Mouse (Mus musculus) lung, embryonic 15.5 days (tissue): Measurements from ENCODE around the gene St14. TPM values are rescaled to one million over a fixed set of nuclear protein-coding genes. Genes with fewer than 3 reads are reported as not detected.
A peak's percentile ranks its signal among the peaks of the same experiment; 100 is the strongest.

Experiments
- ATAC-seq: fragments of 200-750 bp; cut with Nextera tagmentation; 2 replicates; pipeline ENCODE4 v1.8.0; 2017; ENCODE audit warnings: moderate number of reproducible peaks, borderline replicate concordance; ENCODE audit not compliant: low FRiP score, low TSS enrichment; ENCODE audit errors: extremely low read depth
- H3K27ac ChIP-seq: fragments of 300-500 bp; sonication (generic); 2 replicates; pipeline ENCODE4 v1.5.1; 2015; ENCODE audit warnings: moderate library complexity, mild to moderate bottlenecking, inconsistent platforms
- H3K27me3 ChIP-seq: fragments of 300-500 bp; sonication (generic); 2 replicates; pipeline ENCODE4 v1.6.1; 2015; ENCODE audit warnings: inconsistent platforms
- H3K36me3 ChIP-seq: fragments of 300-500 bp; sonication (generic); 2 replicates; pipeline ENCODE4 v1.6.1; 2015; ENCODE audit warnings: inconsistent platforms
- H3K4me1 ChIP-seq: fragments of 300-500 bp; sonication (generic); 2 replicates; pipeline ENCODE4 v1.6.1; 2015; ENCODE audit warnings: inconsistent platforms
- H3K4me2 ChIP-seq: fragments of 300-500 bp; sonication (generic); 2 replicates; pipeline ENCODE4 v1.6.1; 2015; ENCODE audit warnings: inconsistent platforms, mild to moderate bottlenecking, moderate library complexity
- H3K4me3 ChIP-seq: fragments of 300-500 bp; sonication (generic); 2 replicates; pipeline ENCODE4 v1.5.1; 2015; ENCODE audit warnings: mild to moderate bottlenecking, inconsistent platforms
- H3K9ac ChIP-seq: fragments of 300-500 bp; sonication (generic); 2 replicates; pipeline ENCODE4 v1.6.1; 2015; ENCODE audit warnings: inconsistent platforms
- H3K9me3 ChIP-seq: fragments of 300-500 bp; sonication (generic); 2 replicates; pipeline ENCODE4 v1.6.1; 2016; ENCODE audit warnings: inconsistent platforms
- WGBS: fragments of 180-500 bp; shearing (Covaris S2); methylation state at CpG from one replicate; pipeline ENCODE4 v1.1.7; 2015; 5-methylcytosine and 5-hydroxymethylcytosine counted together
- polyA plus RNA-seq: library from polyadenylated mRNA; unstranded; fragments of >200 nt; fragmentation: Nextera tagmentation; extraction: Ambion mirVana; gene quantifications from 2 replicates; pipeline ENCODE4 v1.2.1, GENCODE M21; 2015

Gene St14
- polyA plus RNA-seq, 1 experiment from 2014 or later, result 50.9 TPM

DNA sequence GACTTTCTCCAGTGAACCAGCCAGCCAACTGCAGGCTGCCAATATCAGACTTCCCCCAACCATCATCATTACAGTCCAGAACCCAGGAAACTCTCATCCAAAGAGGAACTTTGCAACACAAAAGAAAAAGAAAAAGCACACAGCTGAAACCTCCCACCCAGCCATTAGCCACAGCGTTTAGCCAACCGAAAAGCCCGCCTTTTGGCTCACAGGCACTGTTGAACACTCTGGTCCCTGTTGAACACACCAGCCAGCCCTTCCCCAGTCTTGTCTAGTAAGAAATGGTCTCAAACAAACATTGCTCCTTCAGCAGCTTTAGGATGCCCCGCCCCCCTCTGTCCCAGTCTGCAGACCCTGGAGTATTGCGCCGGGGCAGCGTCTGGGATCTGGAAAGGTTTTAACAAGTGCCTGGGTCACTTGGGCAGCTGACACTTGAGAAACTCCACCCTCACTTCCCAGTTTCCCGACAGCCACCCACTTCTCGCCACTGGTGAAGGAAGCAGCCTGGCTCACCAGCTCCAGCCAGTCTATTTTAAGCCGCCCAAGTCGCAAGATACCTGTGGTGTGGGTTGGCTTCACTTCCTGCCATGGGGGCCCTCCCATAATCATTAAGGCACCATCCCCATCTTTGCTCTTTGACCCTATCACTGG, 11.6 kb downstream of the St14 start:
- Histone ChIP-seq H3K36me3 (no peaks in the 10 kb centered on the region), H3K4me1 (peaks cover 27% of the 10 kb centered on the region), H3K27me3 (no peaks in the 10 kb centered on the region), H3K9ac (no peak overlapping the region), H3K27ac (peak overlapping the region; percentile 66), H3K9me3 (no peaks in the 10 kb centered on the region), H3K4me3 (no peak overlapping the region), H3K4me2 (no peak overlapping the region; the same call in 1 of the 2 replicates)
- no peak; the same call in 1 of the 2 replicates for ATAC-seq
- 29% methylated on average over 11 of the region's 11 CpGs for WGBS

GRCm38 (mm10) chr9:31119405-31119804, 12.2 kb downstream of the St14 start:
- no peaks in the 10 kb centered on the region for H3K36me3 ChIP-seq
- WGBS, result 61% methylated on average over 5 of the region's 5 CpGs
- no peaks in the 10 kb centered on the region for H3K9me3 ChIP-seq
- peaks cover 27% of the 10 kb centered on the region for H3K4me1 ChIP-seq
- H3K27me3 ChIP-seq, result no peaks in the 10 kb centered on the region
- H3K27ac ChIP-seq, result no peak overlapping the region
- no peak overlapping the region for H3K4me3 ChIP-seq
- no peak overlapping the region for H3K4me2 ChIP-seq
- H3K9ac ChIP-seq, result no peak overlapping the region
- no peak for ATAC-seq

- H3K27me3 ChIP-seq, result no peaks in the 10 kb centered on the region
- no peak overlapping the region for H3K4me3 ChIP-seq
- H3K9ac ChIP-seq, result no peak overlapping the region
- ATAC-seq, result peak; percentile 89
- WGBS, result 22% methylated on average over 11 of the region's 11 CpGs
- H3K9me3 ChIP-seq, result no peaks in the 10 kb centered on the region
- H3K4me2 ChIP-seq, result no peak overlapping the region
- peaks cover 27% of the 10 kb centered on the region for H3K4me1 ChIP-seq
- no peaks in the 10 kb centered on the region for H3K36me3 ChIP-seq
- H3K27ac ChIP-seq, result no peak overlapping the region
Observed at GRCm38 (mm10) chr9:31118520-31119298, 12.9 kb downstream of the St14 start.

DNA sequence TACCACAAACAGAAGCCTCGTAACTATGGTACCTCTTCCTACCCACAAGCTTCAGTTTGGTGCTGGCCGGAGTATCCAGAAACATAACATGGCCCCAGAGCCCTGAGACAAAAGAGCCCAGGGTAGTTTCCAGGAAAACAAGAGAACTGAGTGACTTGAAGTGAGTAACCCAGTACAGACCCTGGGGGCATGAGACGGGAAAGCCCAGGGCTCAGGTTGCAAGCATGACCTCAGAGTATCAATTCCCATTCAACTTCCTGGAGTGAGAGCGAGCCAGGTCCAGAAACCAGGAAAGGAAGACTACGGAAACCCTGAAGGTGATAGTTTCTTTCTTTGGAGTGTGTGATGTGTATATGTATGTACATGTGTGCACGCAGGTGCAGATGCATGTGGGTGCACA, 14.2 kb downstream of the St14 start:
- ATAC-seq, result no peak
- Histone ChIP-seq H3K4me3 (no peak overlapping the region), H3K4me1 (peaks cover 27% of the 10 kb centered on the region), H3K4me2 (no peak overlapping the region), H3K36me3 (no peaks in the 10 kb centered on the region), H3K27me3 (no peaks in the 10 kb centered on the region), H3K9ac (no peak overlapping the region), H3K27ac (no peak overlapping the region), H3K9me3 (no peaks in the 10 kb centered on the region)
- 79% methylated on average over 6 of the region's 6 CpGs for WGBS

DNA sequence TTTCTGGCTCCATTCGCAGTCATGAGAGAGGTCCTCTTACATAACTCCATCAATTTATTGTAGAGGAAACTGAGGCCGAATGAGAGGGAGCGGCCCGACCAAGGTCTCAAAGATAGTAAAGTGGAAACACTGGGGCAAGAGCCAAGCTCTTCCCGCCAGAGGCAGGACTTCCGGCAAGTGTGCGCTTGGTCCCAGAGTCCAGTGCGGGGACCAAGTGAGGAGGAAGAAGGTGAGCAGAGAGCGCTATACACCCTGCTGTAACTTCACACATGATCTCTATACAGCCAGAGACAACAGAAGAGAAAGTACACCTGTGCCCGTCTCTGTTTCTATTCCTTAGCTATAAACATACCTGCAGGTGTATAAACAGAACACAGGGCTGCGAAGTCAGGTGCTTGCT, 14.6 kb downstream of the St14 start:
- Histone ChIP-seq H3K36me3 (no peaks in the 10 kb centered on the region), H3K27ac (no peak overlapping the region), H3K4me1 (peaks cover 27% of the 10 kb centered on the region), H3K27me3 (no peaks in the 10 kb centered on the region), H3K4me3 (no peak overlapping the region), H3K9me3 (no peaks in the 10 kb centered on the region), H3K4me2 (no peak overlapping the region), H3K9ac (no peak overlapping the region)
- no peak for ATAC-seq
- WGBS, result 86% methylated on average over 11 of the region's 11 CpGs

DNA sequence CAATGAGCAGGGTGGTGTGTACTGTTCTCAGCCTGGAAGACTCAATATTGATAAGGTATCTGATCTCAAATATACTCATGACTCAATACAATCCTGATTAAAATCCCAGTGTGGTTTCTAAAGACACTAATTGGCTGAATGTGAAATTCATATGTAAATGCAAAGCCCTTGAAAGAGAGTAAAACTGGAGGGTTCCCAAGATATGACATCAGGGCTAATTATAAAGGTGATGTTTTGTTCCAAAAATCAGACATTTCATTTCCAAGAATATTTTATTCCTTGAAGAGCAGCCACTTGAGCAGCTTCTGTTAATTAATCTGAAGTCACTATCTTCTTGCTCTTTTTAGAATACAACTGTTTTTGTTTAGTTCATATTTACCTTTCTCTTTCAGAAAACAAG, 16.1 kb downstream of the St14 start:
- Histone ChIP-seq H3K4me1 (peaks cover 15% of the 10 kb centered on the region), H3K27me3 (no peaks in the 10 kb centered on the region), H3K4me3 (no peak overlapping the region), H3K9me3 (no peaks in the 10 kb centered on the region), H3K36me3 (no peaks in the 10 kb centered on the region), H3K4me2 (no peak overlapping the region), H3K9ac (no peak overlapping the region), H3K27ac (no peak overlapping the region)
- no peak for ATAC-seq

DNA sequence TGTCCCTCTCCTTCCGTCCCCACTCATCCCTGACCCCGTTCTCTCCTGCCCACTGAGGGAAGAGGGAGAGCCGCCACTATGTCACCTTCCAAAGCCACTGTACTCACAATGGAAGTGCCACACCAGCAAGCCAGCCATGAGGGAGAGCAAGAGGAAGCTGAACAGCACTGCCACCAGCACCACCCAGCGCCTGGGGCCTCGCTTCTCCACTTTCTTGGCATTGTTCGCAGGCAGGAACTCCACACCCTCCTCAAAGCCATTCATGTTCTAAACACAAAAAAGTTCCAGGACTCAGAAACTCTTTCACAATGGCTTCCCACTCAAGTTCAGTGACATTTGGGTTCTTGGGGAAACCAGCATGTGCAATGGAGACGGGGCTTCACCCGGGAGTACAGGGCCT, 23.2 kb downstream of the St14 start:
- 81% methylated on average over 8 of the region's 8 CpGs for WGBS
- Histone ChIP-seq H3K9me3 (no peaks in the 10 kb centered on the region), H3K4me2 (no peak overlapping the region), H3K9ac (no peak overlapping the region), H3K4me1 (no peaks in the 10 kb centered on the region), H3K4me3 (no peak overlapping the region), H3K27me3 (no peaks in the 10 kb centered on the region), H3K27ac (0 out of 2 replicates have a peak overlapping the region, but pooled peaks have one; percentile 3), H3K36me3 (no peaks in the 10 kb centered on the region)
- 0 out of 2 replicates have a peak, but pooled peaks have one; percentile 28 for ATAC-seq

GRCm38 (mm10) chr9:31098118-31098517, 33.5 kb downstream of the St14 start:
- H3K4me3 ChIP-seq, result no peak overlapping the region
- H3K4me1 ChIP-seq, result 0 out of 2 replicates have a peak, but pooled peaks cover 8% of the 10 kb centered on the region
- H3K9me3 ChIP-seq, result no peaks in the 10 kb centered on the region
- 74% methylated on average over 6 of the region's 6 CpGs for WGBS
- no peak overlapping the region for H3K9ac ChIP-seq
- H3K27me3 ChIP-seq, result no peaks in the 10 kb centered on the region
- no peak overlapping the region for H3K4me2 ChIP-seq
- H3K36me3 ChIP-seq, result 0 out of 2 replicates have a peak, but pooled peaks cover 3% of the 10 kb centered on the region
- H3K27ac ChIP-seq, result no peak overlapping the region
- ATAC-seq, result no peak

DNA sequence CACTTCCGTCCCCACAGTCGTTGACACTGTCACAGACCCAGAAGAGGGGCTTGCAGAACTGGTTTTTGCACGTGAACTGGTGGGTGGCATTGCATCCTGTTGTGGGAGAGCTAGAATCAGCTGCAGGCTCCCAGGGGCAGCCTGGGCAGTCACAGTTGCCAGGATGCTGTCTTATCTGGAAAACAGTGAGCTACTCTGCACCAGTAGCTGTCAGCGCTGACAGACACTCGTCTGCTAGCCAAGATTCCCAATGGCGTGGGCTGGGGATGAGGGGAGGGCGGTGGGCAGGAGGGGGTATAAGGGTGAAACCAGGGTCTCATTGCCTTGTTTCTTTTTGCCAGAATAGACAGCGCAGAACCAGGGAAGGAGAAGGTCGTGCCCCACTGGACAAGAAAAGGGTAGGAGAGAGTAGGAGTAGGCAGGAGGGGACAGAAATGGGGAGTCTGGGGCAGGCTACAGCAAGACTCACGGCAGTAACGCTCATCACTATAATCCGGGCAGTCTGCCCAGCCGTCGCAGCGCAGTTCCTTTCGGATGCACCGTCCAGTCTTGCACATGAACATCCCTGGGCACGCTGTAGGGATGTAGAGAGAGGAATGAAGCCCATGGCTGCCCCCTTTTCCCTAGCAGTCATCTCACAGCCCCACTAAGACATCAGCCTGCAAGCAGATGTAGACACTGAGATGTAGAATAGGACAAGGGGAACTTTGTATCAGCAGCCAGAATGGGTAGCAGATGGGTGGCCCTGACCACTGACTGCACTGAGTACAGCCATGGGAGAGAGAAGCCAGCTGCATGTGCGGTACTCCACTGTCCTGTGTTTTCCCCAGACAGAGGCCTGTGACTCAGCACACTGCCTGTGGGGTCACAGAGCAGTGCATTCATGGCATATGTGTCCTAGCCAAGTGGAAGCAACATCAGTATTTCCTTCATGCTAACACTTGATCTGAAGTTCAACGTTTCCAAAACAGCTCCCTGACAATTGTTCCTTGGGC, 34.3 kb downstream of the St14 start:
- Histone ChIP-seq H3K36me3 (0 out of 2 replicates have a peak, but pooled peaks cover 3% of the 10 kb centered on the region), H3K4me1 (0 out of 2 replicates have a peak, but pooled peaks cover 8% of the 10 kb centered on the region), H3K9ac (no peak overlapping the region), H3K27ac (no peak overlapping the region), H3K4me3 (no peak overlapping the region), H3K9me3 (no peaks in the 10 kb centered on the region), H3K4me2 (no peak overlapping the region), H3K27me3 (no peaks in the 10 kb centered on the region)
- 67% methylated on average over 20 of the region's 20 CpGs for WGBS
- 0 out of 2 replicates have a peak, but pooled peaks have one; percentile 6 for ATAC-seq

GRCm38 (mm10) chr9:31092833-31093195, 38.8 kb downstream of the St14 start:
- H3K4me1 ChIP-seq, result 0 out of 2 replicates have a peak, but pooled peaks cover 8% of the 10 kb centered on the region
- no peaks in the 10 kb centered on the region for H3K9me3 ChIP-seq
- no peak overlapping the region for H3K4me2 ChIP-seq
- no peak overlapping the region for H3K27ac ChIP-seq
- 88% methylated on average over 10 of the region's 10 CpGs for WGBS
- H3K9ac ChIP-seq, result no peak overlapping the region
- H3K36me3 ChIP-seq, result peaks cover 2% of the 10 kb centered on the region; the same call in 1 of the 2 replicates
- no peak for ATAC-seq
- no peak overlapping the region for H3K4me3 ChIP-seq
- H3K27me3 ChIP-seq, result no peaks in the 10 kb centered on the region

GRCm38 (mm10) chr9:31092111-31092832, 39.4 kb downstream of the St14 start:
- Histone ChIP-seq H3K27ac (no peak overlapping the region), H3K4me3 (no peak overlapping the region), H3K36me3 (peaks cover 2% of the 10 kb centered on the region; the same call in 1 of the 2 replicates), H3K9me3 (no peaks in the 10 kb centered on the region), H3K27me3 (no peaks in the 10 kb centered on the region), H3K4me1 (0 out of 2 replicates have a peak, but pooled peaks cover 5% of the 10 kb centered on the region), H3K4me2 (no peak overlapping the region), H3K9ac (no peak overlapping the region)
- no peak for ATAC-seq
- WGBS, result 82% methylated on average over 18 of the region's 18 CpGs
